Mouse (Mus musculus): ENCODE results near the gene Dlg3.

DNA sequence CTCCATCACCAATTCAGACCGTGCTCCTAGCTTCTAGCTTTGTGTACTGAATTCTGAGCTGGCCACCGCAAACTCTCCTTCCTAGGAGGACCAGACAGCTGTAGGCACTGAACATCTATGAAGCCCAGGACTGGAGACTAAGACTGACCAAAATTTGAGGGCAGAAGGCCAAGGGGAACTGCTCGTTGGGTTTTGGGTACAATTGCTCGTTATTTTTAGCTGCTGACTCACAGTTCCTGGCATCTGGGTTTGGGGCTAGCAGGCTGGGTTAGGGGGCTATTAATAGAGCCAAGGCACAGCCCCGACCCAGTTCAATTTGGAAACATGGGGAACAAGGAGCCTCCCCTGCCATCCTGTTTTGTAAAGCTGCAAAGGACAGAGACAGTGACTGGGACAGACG, 26.7 kb upstream of the Dlg3 start:
- TF ChIP-seq TAL1 (IDR thresholded peaks at IDR 0.05; ENCODE audit: low read length) (no peak), GATA1 (IDR thresholded peaks at IDR 0.05; ENCODE audit: low read length) (no peak)

All from erythroblast, embryonic 14.5 days (primary cell).